Mouse (Mus musculus) neural tube, embryonic 14.5 days (tissue): ENCODE results near the gene Ptpn4. TPM values are rescaled to one million over a fixed set of nuclear protein-coding genes. Genes with fewer than 3 reads are reported as not detected.

Experiments used
- ATAC-seq: fragments of 200-750 bp; cut with Nextera tagmentation; 2 replicates; pipeline ENCODE4 v1.8.0; 2017; ENCODE audit warnings: low read depth, mild to moderate bottlenecking, moderate TSS enrichment, moderate library complexity
- H3K27ac ChIP-seq: fragments of 300-500 bp; sonication (generic); 2 replicates; pipeline ENCODE4 v1.5.1; 2014; ENCODE audit warnings: low read depth, mild to moderate bottlenecking, control low read depth, low read length, moderate library complexity, mixed read lengths
- H3K27me3 ChIP-seq: fragments of 300-500 bp; sonication (generic); 2 replicates; pipeline ENCODE4 v1.6.1; 2014; ENCODE audit warnings: low read length; ENCODE audit not compliant: control insufficient read depth, insufficient read depth
- H3K36me3 ChIP-seq: fragments of 300-500 bp; sonication (generic); 2 replicates; pipeline ENCODE4 v1.6.1; 2014; ENCODE audit warnings: low read length, mixed read lengths; ENCODE audit not compliant: control insufficient read depth, insufficient read depth
- H3K4me1 ChIP-seq: fragments of 300-500 bp; sonication (generic); 2 replicates; pipeline ENCODE4 v1.6.1; 2014; ENCODE audit warnings: low read length; ENCODE audit not compliant: control insufficient read depth, insufficient read depth
- H3K4me2 ChIP-seq: fragments of 300-500 bp; sonication (generic); 2 replicates; pipeline ENCODE4 v1.6.1; 2014; ENCODE audit warnings: mild to moderate bottlenecking, low read depth, low read length, control low read depth
- H3K4me3 ChIP-seq: fragments of 300-500 bp; sonication (generic); 2 replicates; pipeline ENCODE4 v1.5.1; 2014; ENCODE audit warnings: low read depth, low read length, control low read depth, mixed read lengths
- H3K9ac ChIP-seq: fragments of 300-500 bp; sonication (generic); replicated peaks from 2 replicates; pipeline ENCODE4 v1.6.1; 2014; ENCODE audit warnings: low read depth, mild to moderate bottlenecking, control low read depth, low read length, mixed read lengths
- H3K9me3 ChIP-seq: fragments of 300-500 bp; sonication (generic); 2 replicates; pipeline ENCODE4 v1.6.1; 2016; ENCODE audit warnings: low read length; ENCODE audit not compliant: control insufficient read depth
- WGBS: fragments of 180-500 bp; shearing (Covaris S2); extraction: QIAGEN DNeasy Blood & Tissue Kit; methylation state at CpG from one replicate; pipeline ENCODE4 v1.1.7; 2014; 5-methylcytosine and 5-hydroxymethylcytosine counted together
- polyA plus RNA-seq: library from polyadenylated mRNA; unstranded; fragments of >200 nt; fragmentation: Nextera tagmentation; extraction: Ambion mirVana; gene quantifications from 2 replicates; pipeline ENCODE4 v1.2.1, GENCODE M21; 2014

Gene Ptpn4
- polyA plus RNA-seq, 1 experiment from 2014 or later, result 19.1 TPM

DNA sequence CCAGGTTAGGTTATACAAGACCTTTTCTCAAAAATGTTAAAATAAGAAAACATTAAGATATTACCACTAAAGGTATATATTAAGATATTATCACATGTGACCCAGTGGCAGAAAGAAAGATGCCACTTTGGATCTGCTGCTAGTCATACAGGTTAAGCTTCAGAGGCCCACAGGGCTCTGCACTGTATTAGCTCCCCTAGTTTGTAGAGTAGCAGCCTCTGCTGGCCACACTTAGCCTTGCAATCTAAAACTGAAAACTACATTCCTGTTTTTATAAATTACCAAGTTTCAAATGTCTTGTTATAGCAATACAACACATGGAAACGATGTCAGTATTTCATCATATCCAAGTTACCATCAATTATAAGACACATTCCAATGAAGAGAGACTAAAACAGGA lies 162.4 kb downstream of the Ptpn4 start:
- Histone ChIP-seq H3K27me3 (no peaks in the 10 kb centered on the region), H3K4me2 (no peak overlapping the region), H3K27ac (no peak overlapping the region), H3K9me3 (no peaks in the 10 kb centered on the region), H3K9ac (no peak overlapping the region), H3K36me3 (peaks cover 15% of the 10 kb centered on the region; the same call in 1 of the 2 replicates), H3K4me1 (no peaks in the 10 kb centered on the region), H3K4me3 (no peak overlapping the region)
- 89% methylated on average over 1 of the region's 1 CpGs for WGBS
- peak; percentile 81; the same call in 1 of the 2 replicates for ATAC-seq

DNA sequence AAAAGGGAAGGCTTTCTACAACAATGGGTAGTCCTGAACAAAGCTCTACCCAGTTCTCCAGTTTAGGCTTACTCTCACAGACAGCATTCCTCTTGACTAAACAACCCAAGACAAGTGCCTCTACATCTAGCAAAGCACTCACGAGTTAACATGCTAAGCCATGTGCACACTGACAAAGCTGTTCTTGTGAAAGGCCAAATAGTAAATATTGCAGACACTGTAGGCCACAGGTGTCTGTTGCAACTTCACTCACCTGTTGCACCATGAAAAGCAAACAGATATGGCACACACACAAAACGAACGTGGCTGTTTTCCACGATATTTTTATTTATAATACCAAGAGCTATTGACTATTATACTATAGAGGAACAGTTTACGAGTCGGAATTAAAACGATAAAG lies 170.5 kb downstream of the Ptpn4 start:
- H3K9me3 ChIP-seq, result no peaks in the 10 kb centered on the region
- no peak overlapping the region for H3K9ac ChIP-seq
- H3K27ac ChIP-seq, result no peak overlapping the region
- no peaks in the 10 kb centered on the region for H3K36me3 ChIP-seq
- WGBS, result 96% methylated on average over 7 of the region's 7 CpGs
- H3K4me1 ChIP-seq, result no peaks in the 10 kb centered on the region
- no peaks in the 10 kb centered on the region for H3K27me3 ChIP-seq
- ATAC-seq, result no peak
- no peak overlapping the region for H3K4me2 ChIP-seq
- no peak overlapping the region for H3K4me3 ChIP-seq

DNA sequence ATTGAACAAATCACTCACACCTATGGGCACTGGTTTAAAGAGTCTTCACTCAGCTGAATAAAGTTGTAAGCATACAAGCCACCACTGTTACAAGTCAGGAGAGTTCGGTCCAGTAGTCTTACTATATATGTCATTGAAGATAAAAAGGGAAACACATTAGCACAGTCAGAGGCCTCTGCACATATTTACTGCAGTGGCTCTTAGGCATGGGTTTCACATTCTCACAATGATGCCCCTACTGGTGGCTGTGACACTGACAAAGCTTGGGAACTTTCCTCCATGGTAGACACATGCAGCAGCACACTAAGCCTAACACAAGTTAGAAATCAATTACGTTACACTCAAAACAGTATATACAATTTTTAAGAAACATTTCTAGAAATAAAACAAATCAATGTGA lies 183.1 kb downstream of the Ptpn4 start:
- Histone ChIP-seq H3K9ac (no peak overlapping the region), H3K27ac (no peak overlapping the region), H3K36me3 (peaks cover 1% of the 10 kb centered on the region; the same call in 1 of the 2 replicates), H3K4me3 (no peak overlapping the region), H3K4me1 (no peaks in the 10 kb centered on the region), H3K9me3 (no peaks in the 10 kb centered on the region), H3K4me2 (no peak overlapping the region), H3K27me3 (no peaks in the 10 kb centered on the region)
- WGBS, result 91% methylated on average over 2 of the region's 2 CpGs
- no peak for ATAC-seq

- H3K27ac ChIP-seq, result no peak overlapping the region
- no peak overlapping the region for H3K9ac ChIP-seq
- ATAC-seq, result no peak
- no peak overlapping the region for H3K4me2 ChIP-seq
- H3K36me3 ChIP-seq, result no peaks in the 10 kb centered on the region
- H3K4me3 ChIP-seq, result no peak overlapping the region
- H3K27me3 ChIP-seq, result no peaks in the 10 kb centered on the region
- WGBS, result 80% methylated on average over 5 of the region's 5 CpGs
- H3K9me3 ChIP-seq, result no peaks in the 10 kb centered on the region
- H3K4me1 ChIP-seq, result no peaks in the 10 kb centered on the region
Measured at GRCm38 (mm10) chr1:119650386-119650785, 187.0 kb downstream of the Ptpn4 start.

DNA sequence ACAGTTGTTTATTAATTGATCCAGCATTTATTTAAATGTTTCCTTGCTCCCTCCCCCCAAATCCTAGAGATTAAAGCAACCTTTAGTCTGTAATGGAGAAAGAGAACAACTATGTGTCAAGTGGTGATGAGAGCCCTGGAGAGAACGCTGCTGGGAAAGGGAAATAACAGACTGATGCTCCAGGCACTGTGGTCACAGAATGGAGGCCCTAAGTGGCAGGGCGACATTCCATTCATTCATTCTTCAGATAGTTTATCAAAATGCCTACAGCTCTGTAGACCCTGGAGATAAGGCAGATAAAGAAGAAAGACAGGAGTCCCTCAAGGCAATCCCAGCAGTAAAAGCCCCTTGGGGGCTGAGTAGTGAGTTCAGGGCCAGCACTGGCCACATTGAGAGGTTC lies 187.8 kb downstream of the Ptpn4 start:
- ATAC-seq, result no peak
- no peaks in the 10 kb centered on the region for H3K36me3 ChIP-seq
- H3K4me3 ChIP-seq, result no peak overlapping the region
- no peaks in the 10 kb centered on the region for H3K9me3 ChIP-seq
- no peak overlapping the region for H3K9ac ChIP-seq
- no peaks in the 10 kb centered on the region for H3K27me3 ChIP-seq
- no peak overlapping the region for H3K4me2 ChIP-seq
- WGBS, result 75% methylated on average over 2 of the region's 2 CpGs
- no peak overlapping the region for H3K27ac ChIP-seq
- H3K4me1 ChIP-seq, result no peaks in the 10 kb centered on the region

DNA sequence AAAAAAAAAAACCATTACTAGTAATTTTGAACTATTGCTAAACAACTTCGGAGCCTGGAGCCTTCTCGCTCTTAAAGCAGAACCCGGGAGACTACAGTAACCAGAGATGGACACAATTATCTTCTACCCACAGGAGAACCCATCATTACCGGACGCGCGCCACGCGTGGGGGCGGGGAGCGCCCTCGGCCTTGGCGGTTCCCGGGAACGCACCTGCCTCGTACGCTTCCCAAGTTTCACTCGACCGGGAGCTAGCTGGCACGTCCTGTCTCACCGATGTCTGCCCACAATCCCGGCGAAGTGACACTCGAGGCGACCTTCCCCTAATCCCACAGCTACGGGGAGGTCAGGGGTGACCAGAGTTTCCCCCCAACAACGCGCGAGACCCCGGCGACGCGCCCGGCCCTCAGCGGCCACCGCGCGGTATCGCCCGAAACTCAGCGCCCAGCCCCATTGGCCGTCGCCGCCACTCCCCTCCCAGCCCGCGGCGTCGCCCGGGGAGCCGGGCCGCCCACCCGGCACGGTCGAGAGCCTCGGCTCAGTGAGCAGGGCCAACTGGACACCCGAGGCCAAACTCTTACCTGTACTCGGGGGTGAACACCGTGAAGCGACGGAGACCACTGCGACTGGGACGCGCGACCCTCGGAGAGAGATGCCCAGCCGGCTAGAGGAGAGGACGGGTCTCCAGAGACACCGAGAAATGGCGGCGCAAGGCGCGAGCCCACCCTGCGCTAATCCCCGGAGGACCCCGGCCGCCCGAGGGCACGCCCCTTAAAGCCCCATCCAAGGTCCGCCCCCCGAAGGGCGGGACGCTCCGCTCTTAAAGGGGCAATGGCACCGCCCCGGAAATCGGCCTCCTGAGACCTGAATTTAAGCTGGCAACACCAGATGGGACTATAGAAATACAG lies 189.0 kb downstream of the Ptpn4 start, which contains the start of gene Epb41l5:
TSS of gene Epb41l5 (minus strand) at position 796 of the 907 bp plus-strand sequence.
- H3K27me3 ChIP-seq, result no peaks in the 10 kb centered on the region
- no peaks in the 10 kb centered on the region for H3K36me3 ChIP-seq
- H3K4me3 ChIP-seq, result peak within 1 kb of the TSS; percentile 80
- under 1% methylated on average over 86 of the region's 86 CpGs for WGBS
- peak within 1 kb of the TSS; percentile 83 for H3K4me2 ChIP-seq
- H3K4me1 ChIP-seq, result no peaks in the 10 kb centered on the region
- peak; percentile 96 for ATAC-seq
- peak within 1 kb of the TSS; percentile 50; the same call in 1 of the 2 replicates for H3K27ac ChIP-seq
- peak within 1 kb of the TSS; percentile 67 for H3K9ac ChIP-seq
- no peaks in the 10 kb centered on the region for H3K9me3 ChIP-seq

- Histone ChIP-seq H3K4me3 (no peak overlapping the region), H3K36me3 (no peaks in the 10 kb centered on the region), H3K9me3 (no peaks in the 10 kb centered on the region), H3K27me3 (no peaks in the 10 kb centered on the region), H3K27ac (no peak overlapping the region), H3K9ac (no peak overlapping the region), H3K4me1 (no peaks in the 10 kb centered on the region), H3K4me2 (no peak overlapping the region)
- 75% methylated on average over 2 of the region's 2 CpGs for WGBS
- no peak for ATAC-seq
Measured at GRCm38 (mm10) chr1:119646356-119646755, 191.1 kb downstream of the Ptpn4 start.

- Histone ChIP-seq H3K4me1 (no peaks in the 10 kb centered on the region), H3K9ac (no peak overlapping the region), H3K4me3 (no peak overlapping the region), H3K27me3 (no peaks in the 10 kb centered on the region), H3K4me2 (no peak overlapping the region), H3K9me3 (no peaks in the 10 kb centered on the region), H3K36me3 (no peaks in the 10 kb centered on the region), H3K27ac (no peak overlapping the region)
- 60% methylated on average over 12 of the region's 12 CpGs for WGBS
- ATAC-seq, result no peak
Measured at GRCm38 (mm10) chr1:119642367-119642766, 195.0 kb downstream of the Ptpn4 start.

DNA sequence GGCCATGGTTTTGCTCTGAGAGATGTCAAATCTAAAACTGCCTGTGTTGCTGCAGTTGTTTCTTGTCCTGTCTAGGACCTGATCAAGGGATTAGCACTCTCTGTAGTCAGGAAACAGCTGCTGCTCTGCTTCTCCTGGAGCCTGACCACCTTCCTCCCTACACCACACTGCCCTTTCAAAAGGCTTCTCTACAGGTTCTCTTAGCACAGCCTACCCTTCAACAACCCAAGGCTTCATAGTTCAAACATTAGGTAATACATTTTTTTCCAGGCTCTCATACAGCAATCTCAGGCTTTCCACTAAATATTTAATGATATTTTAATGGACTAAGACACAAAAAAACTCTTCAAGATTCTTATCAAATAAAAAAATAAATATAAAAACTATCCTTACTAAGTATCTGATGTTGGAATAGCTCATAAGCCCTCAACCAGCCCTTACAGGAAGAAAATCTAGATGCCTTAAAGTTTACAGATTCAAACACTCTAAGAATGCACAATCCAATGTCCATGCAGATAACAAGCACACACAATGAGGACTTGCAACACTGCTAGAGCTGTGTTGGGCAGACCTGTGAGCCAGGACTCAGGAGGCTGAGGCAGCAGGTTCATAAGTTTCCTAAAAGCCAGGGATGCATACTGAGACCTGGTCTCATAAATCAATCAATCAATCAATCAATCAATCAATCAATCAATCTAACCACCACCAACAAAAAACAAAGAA lies 196.2 kb downstream of the Ptpn4 start:
- Histone ChIP-seq H3K4me2 (no peak overlapping the region), H3K27ac (no peak overlapping the region), H3K36me3 (no peaks in the 10 kb centered on the region), H3K4me1 (no peaks in the 10 kb centered on the region), H3K9ac (no peak overlapping the region), H3K27me3 (no peaks in the 10 kb centered on the region), H3K4me3 (no peak overlapping the region), H3K9me3 (no peaks in the 10 kb centered on the region)
- no peak for ATAC-seq
